Mouse (Mus musculus) heart, adult 2 months (tissue): ENCODE data around the gene Lad1.

Source experiments
- CTCF ChIP-seq: fragments of 200-600 bp; IDR thresholded peaks from 2 replicates; pipeline ENCODE4 v1.8.1; 2022; ENCODE audit warnings: antibody characterized with exemption, mild to moderate bottlenecking, moderate library complexity
- EP300 ChIP-seq: fragments of 200-500 bp; IDR thresholded peaks from 2 replicates; pipeline ENCODE4 v1.6.1; 2011; ENCODE audit warnings: low read depth, low read length, control low read depth; ENCODE audit not compliant: insufficient read depth

DNA sequence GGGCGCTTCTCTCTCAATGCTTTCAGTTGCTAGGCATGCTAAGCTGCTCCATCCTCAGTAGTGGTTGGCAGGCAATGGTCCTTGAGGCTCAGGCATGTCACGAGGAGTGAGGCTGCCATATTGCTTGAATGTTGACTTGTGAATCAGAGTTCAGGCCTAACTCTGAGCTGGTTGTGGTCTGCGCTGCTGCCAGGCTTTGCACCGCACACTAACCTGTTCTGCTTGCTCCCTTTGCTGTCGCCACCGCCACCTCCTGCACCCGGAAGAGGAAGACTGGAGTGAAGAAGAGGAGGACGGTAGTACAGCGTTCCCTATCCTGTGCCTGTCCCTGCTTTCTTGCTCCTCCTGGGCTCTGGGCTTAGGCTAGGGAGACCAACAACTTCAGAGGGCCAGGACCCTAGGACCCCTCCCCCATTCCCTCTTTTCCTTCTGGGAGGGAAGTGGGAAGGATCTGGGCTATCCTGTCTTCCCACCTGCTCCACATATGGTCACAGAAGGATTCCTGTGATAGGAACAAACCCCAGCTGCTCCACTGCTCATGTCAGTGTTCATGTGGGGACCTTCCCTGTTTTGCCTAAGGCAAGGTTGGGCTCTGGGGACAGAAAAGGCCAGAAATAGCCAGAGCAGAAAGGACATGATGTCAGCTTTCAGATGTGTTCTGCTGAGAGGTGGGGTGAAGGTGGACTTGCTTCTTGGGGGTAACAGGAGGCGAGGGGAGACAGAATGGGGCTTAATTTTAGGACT, 25.3 kb downstream of the Lad1 start:
- TF ChIP-seq EP300: no peak; the same call in 1 of the 2 replicates
- no peak for TF ChIP-seq CTCF
